Mouse (Mus musculus) hindbrain, embryonic 16.5 days (tissue): ENCODE results near the gene Hrc. TPM values are rescaled to one million over a fixed set of nuclear protein-coding genes. Genes with fewer than 3 reads are reported as not detected.

Experiments used
- ATAC-seq: fragments of 200-750 bp; cut with Nextera tagmentation; 2 replicates; pipeline ENCODE4 v1.8.0; 2017; ENCODE audit warnings: moderate TSS enrichment, moderate library complexity
- H3K27ac ChIP-seq: fragments of 300-500 bp; sonication (generic); 2 replicates; pipeline ENCODE4 v1.5.1; 2014; ENCODE audit warnings: low read depth, mild to moderate bottlenecking, control low read depth, low read length, moderate library complexity
- H3K27me3 ChIP-seq: fragments of 300-500 bp; sonication (generic); replicated peaks from 2 replicates; pipeline ENCODE4 v1.6.1; 2014; ENCODE audit warnings: low read length; ENCODE audit not compliant: control insufficient read depth, insufficient read depth
- H3K36me3 ChIP-seq: fragments of 300-500 bp; sonication (generic); 2 replicates; pipeline ENCODE4 v1.6.1; 2014; ENCODE audit warnings: mild to moderate bottlenecking, low read length, moderate library complexity, mixed read lengths; ENCODE audit not compliant: control insufficient read depth, insufficient read depth
- H3K4me1 ChIP-seq: fragments of 300-500 bp; sonication (generic); 2 replicates; pipeline ENCODE4 v1.6.1; 2014; ENCODE audit warnings: low read depth, low read length; ENCODE audit not compliant: control insufficient read depth, insufficient read depth
- H3K4me2 ChIP-seq: fragments of 300-500 bp; sonication (generic); 2 replicates; pipeline ENCODE4 v1.6.1; 2014; ENCODE audit warnings: mild to moderate bottlenecking, low read length, control low read depth, moderate library complexity
- H3K4me3 ChIP-seq: fragments of 300-500 bp; sonication (generic); 2 replicates; pipeline ENCODE4 v1.5.1; 2014; ENCODE audit warnings: mild to moderate bottlenecking, low read length, control low read depth, moderate library complexity
- H3K9ac ChIP-seq: fragments of 300-500 bp; sonication (generic); 2 replicates; pipeline ENCODE4 v1.6.1; 2014; ENCODE audit warnings: low read depth, mild to moderate bottlenecking, control low read depth, low read length, moderate library complexity
- H3K9me3 ChIP-seq: fragments of 300-500 bp; sonication (generic); 2 replicates; pipeline ENCODE4 v1.6.1; 2014; ENCODE audit warnings: mild to moderate bottlenecking, low read length, moderate library complexity; ENCODE audit not compliant: control insufficient read depth
- WGBS: fragments of 180-500 bp; shearing (Covaris S2); extraction: QIAGEN DNeasy Blood & Tissue Kit; methylation state at CpG from one replicate; pipeline ENCODE4 v1.1.7; 2014; 5-methylcytosine and 5-hydroxymethylcytosine counted together
- polyA plus RNA-seq: library from polyadenylated mRNA; unstranded; fragments of >200 nt; fragmentation: Nextera tagmentation; extraction: Ambion mirVana; gene quantifications from 2 replicates; pipeline ENCODE4 v1.2.1, GENCODE M21; 2015

Gene Hrc
- polyA plus RNA-seq, result 0.28 and 0.72 TPM in 2 replicates

GRCm38 (mm10) chr7:45335056-45335455, at the start of gene Hrc:
Gene Hrc (plus strand): TSS chr7:45335290.
- no peak within 1 kb of the TSS for H3K9ac ChIP-seq

GRCm38 (mm10) chr7:45286486-45286885, 48.6 kb upstream of the Hrc start:
- no peak overlapping the region for H3K4me2 ChIP-seq
- H3K4me1 ChIP-seq, result no peaks in the 10 kb centered on the region
- H3K27me3 ChIP-seq, result no peaks in the 10 kb centered on the region
- no peak overlapping the region for H3K27ac ChIP-seq
- H3K4me3 ChIP-seq, result no peak overlapping the region
- peaks cover under 1% of the 10 kb centered on the region; the same call in 1 of the 2 replicates for H3K9me3 ChIP-seq
- H3K36me3 ChIP-seq, result no peaks in the 10 kb centered on the region
- WGBS, result 92% methylated on average over 13 of the region's 13 CpGs
- H3K9ac ChIP-seq, result no peak overlapping the region
- no peak for ATAC-seq

More at GRCm38 (mm10) chr7:45335056-45335455, at the start of gene Hrc:
- H3K4me1 ChIP-seq, result peaks cover 19% of the 10 kb centered on the region
- H3K27ac ChIP-seq, result no peak within 1 kb of the TSS
- no peak for ATAC-seq
- H3K9me3 ChIP-seq, result no peaks in the 10 kb centered on the region
- no peak within 1 kb of the TSS for H3K4me2 ChIP-seq
- H3K4me3 ChIP-seq, result no peak within 1 kb of the TSS
- no peaks in the 10 kb centered on the region; the same call in 1 of the 2 replicates for H3K27me3 ChIP-seq
- H3K36me3 ChIP-seq, result no peaks in the 10 kb centered on the region
- WGBS, result 39% methylated on average over 5 of the region's 5 CpGs

- H3K9me3 ChIP-seq, result peaks cover under 1% of the 10 kb centered on the region; the same call in 1 of the 2 replicates
- H3K4me3 ChIP-seq, result no peak overlapping the region
- H3K4me1 ChIP-seq, result no peaks in the 10 kb centered on the region
- H3K27ac ChIP-seq, result no peak overlapping the region
- no peak for ATAC-seq
- WGBS, result 79% methylated on average over 1 of the region's 1 CpGs
- no peak overlapping the region for H3K9ac ChIP-seq
- no peaks in the 10 kb centered on the region for H3K27me3 ChIP-seq
- H3K4me2 ChIP-seq, result no peak overlapping the region
- H3K36me3 ChIP-seq, result no peaks in the 10 kb centered on the region
Observed at GRCm38 (mm10) chr7:45296626-45297025, 38.5 kb upstream of the Hrc start.

GRCm38 (mm10) chr7:45297563-45297962, 37.5 kb upstream of the Hrc start:
- H3K27ac ChIP-seq, result no peak overlapping the region
- H3K4me2 ChIP-seq, result no peak overlapping the region
- H3K9ac ChIP-seq, result no peak overlapping the region
- no peaks in the 10 kb centered on the region for H3K9me3 ChIP-seq
- no peaks in the 10 kb centered on the region for H3K36me3 ChIP-seq
- H3K4me1 ChIP-seq, result peaks cover 1% of the 10 kb centered on the region; the same call in 1 of the 2 replicates
- ATAC-seq, result no peak
- H3K4me3 ChIP-seq, result no peak overlapping the region
- no peaks in the 10 kb centered on the region for H3K27me3 ChIP-seq
- WGBS, result 72% methylated on average over 3 of the region's 3 CpGs

GRCm38 (mm10) chr7:45299752-45300151, 35.3 kb upstream of the Hrc start:
- peaks cover 7% of the 10 kb centered on the region for H3K4me1 ChIP-seq
- 22% methylated on average over 5 of the region's 5 CpGs for WGBS
- H3K4me3 ChIP-seq, result no peak overlapping the region
- no peak overlapping the region for H3K9ac ChIP-seq
- H3K27ac ChIP-seq, result no peak overlapping the region
- no peaks in the 10 kb centered on the region for H3K27me3 ChIP-seq
- H3K9me3 ChIP-seq, result no peaks in the 10 kb centered on the region
- ATAC-seq, result peak; percentile 91
- no peaks in the 10 kb centered on the region for H3K36me3 ChIP-seq
- H3K4me2 ChIP-seq, result no peak overlapping the region

GRCm38 (mm10) chr7:45300270-45300669, 34.8 kb upstream of the Hrc start:
- H3K4me3 ChIP-seq, result no peak overlapping the region
- no peak overlapping the region for H3K27ac ChIP-seq
- peaks cover 10% of the 10 kb centered on the region for H3K4me1 ChIP-seq
- H3K36me3 ChIP-seq, result no peaks in the 10 kb centered on the region
- H3K27me3 ChIP-seq, result no peaks in the 10 kb centered on the region
- H3K9me3 ChIP-seq, result no peaks in the 10 kb centered on the region
- H3K9ac ChIP-seq, result 0 out of 2 replicates have a peak overlapping the region, but pooled peaks have one; percentile 6
- H3K4me2 ChIP-seq, result peak overlapping the region; percentile 4; the same call in 1 of the 2 replicates
- 15% methylated on average over 6 of the region's 6 CpGs for WGBS
- ATAC-seq, result peak; percentile 57

- Histone ChIP-seq H3K4me2 (no peak overlapping the region), H3K4me3 (no peak overlapping the region), H3K9ac (no peak overlapping the region), H3K4me1 (peaks cover 11% of the 10 kb centered on the region), H3K27ac (no peak overlapping the region), H3K36me3 (no peaks in the 10 kb centered on the region), H3K27me3 (no peaks in the 10 kb centered on the region), H3K9me3 (no peaks in the 10 kb centered on the region)
- no peak for ATAC-seq
- 51% methylated on average over 8 of the region's 8 CpGs for WGBS
Observed at GRCm38 (mm10) chr7:45302626-45303025, 32.5 kb upstream of the Hrc start.

- peaks cover 5% of the 10 kb centered on the region; the same call in 1 of the 2 replicates for H3K36me3 ChIP-seq
- no peak for ATAC-seq
Observed at GRCm38 (mm10) chr7:45304869-45305268, 30.2 kb upstream of the Hrc start.

GRCm38 (mm10) chr7:45305275-45305674, 29.8 kb upstream of the Hrc start:
- peak; percentile 35; the same call in 1 of the 2 replicates for ATAC-seq
- 8% methylated on average over 17 of the region's 17 CpGs for WGBS
- Histone ChIP-seq H3K4me3 (peak overlapping the region; percentile 17), H3K9ac (peak overlapping the region; percentile 40; the same call in 1 of the 2 replicates), H3K4me2 (peak overlapping the region; percentile 49), H3K27ac (no peak overlapping the region), H3K9me3 (no peaks in the 10 kb centered on the region), H3K27me3 (no peaks in the 10 kb centered on the region), H3K36me3 (peaks cover 5% of the 10 kb centered on the region; the same call in 1 of the 2 replicates), H3K4me1 (peaks cover 11% of the 10 kb centered on the region)

More at GRCm38 (mm10) chr7:45304869-45305268, 30.2 kb upstream of the Hrc start:
- Histone ChIP-seq H3K4me3 (peak overlapping the region; percentile 17), H3K4me2 (peak overlapping the region; percentile 49), H3K4me1 (peaks cover 11% of the 10 kb centered on the region), H3K27me3 (no peaks in the 10 kb centered on the region), H3K27ac (no peak overlapping the region), H3K9me3 (no peaks in the 10 kb centered on the region), H3K9ac (peak overlapping the region; percentile 40)
- WGBS, result 16% methylated on average over 11 of the region's 13 CpGs
